Mouse (Mus musculus): ENCODE measurements at regions not wholly inside any gene's neighbourhood (a gene's known extent, or its start where the extent isn't known, plus 50 kb on each side); places are given as distances from the start of the nearest gene placed in this dataset.

DNA sequence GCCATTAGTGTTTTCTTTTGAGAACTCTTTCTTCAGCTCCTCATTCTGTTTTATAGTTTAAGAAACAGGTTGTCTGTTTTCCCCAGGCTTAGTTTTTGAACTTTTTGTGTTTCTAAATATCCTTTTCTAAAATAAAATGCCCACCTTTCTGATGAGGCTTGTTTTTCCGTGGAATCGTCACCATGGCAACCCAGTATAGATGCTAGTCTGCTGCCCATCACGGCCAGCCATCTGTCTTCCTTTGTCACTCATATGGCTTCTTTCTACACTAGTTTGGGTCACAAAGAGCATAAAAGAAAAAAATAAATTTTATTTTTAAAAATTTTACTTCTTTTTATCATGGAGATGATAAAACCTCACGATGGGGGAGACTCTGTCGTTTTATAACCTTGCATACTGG, 93.7 kb upstream of the Cox10 start:
- TF ChIP-seq CTCF (IDR thresholded peaks at IDR 0.05; ENCODE audit: low read depth, low read length), result no peak
- no peak for TF ChIP-seq GATA1 (IDR thresholded peaks at IDR 0.05; ENCODE audit: borderline replicate concordance, low read length)
- no peak for TF ChIP-seq POLR2AphosphoS5 (IDR thresholded peaks at IDR 0.05; ENCODE audit: insufficient replicate concordance, low read depth, low read length)

All from G1E (cell line).